Mouse (Mus musculus): ENCODE measurements around the gene M1ap.

- TF ChIP-seq CTCF (IDR thresholded peaks at IDR 0.05; ENCODE audit: control insufficient read depth, insufficient read depth, insufficient read length): no peak
- no peak for TF ChIP-seq USF1 (IDR thresholded peaks at IDR 0.05; ENCODE audit: low read depth)
- no peak for TF ChIP-seq MAX (IDR thresholded peaks at IDR 0.05)
- no peak for TF ChIP-seq MYOD1 (IDR thresholded peaks at IDR 0.05; ENCODE audit: control insufficient read depth, insufficient read length, low read depth)
These were observed at the start of gene M1ap for GRCm38 (mm10) chr6:82946651-82947050.

All from C2C12 (cell line).